Mouse (Mus musculus) MEL-GATA-1-ER (cell line): ENCODE results near the gene Plaa.
"Not testable (repeated sequence)": the region's sequence is repeated elsewhere in the genome, so short reads cannot be mapped to it uniquely, and the experiment has no call there.

Experiments used
- DNase-seq: peaks from one replicate; pipeline ENCODE4 v3.0.0-alpha.2; 2012; ENCODE audit warnings: low read depth; ENCODE audit errors: extremely low read depth

Plaa gene

DNA sequence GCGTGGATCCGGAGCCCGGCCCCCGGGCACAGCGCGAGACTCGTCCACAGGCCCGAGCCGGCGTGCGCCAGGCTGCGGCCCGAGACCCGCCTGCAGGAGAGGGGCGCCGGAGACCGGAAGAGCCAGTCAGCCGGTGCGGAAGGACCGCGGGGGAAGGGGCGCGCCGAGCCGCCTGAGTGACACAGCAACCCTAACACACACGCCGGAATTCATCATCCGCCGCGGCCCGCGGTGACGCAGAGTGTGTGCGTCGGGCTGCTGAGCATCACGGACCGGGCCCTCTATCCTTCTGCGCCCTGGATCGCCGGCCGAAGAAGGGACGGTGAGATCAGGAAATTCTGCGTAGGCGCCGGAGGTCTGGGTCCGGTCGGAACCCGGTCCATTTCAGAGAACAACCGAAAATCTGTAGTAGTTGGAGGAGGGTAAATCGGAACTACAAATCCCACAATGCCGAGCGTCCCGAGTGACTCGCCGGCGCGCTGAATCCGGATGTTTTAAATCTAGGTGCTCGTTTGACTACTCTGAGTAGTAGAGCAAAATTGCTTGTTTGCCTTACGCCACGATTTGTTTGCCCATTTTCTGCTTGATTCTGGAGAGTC, at the start of gene Plaa:
Gene Plaa, minus strand, starts transcription at position 214 of the 599 bp plus-strand sequence.
- DNase-seq = peak; percentile 79

DNA sequence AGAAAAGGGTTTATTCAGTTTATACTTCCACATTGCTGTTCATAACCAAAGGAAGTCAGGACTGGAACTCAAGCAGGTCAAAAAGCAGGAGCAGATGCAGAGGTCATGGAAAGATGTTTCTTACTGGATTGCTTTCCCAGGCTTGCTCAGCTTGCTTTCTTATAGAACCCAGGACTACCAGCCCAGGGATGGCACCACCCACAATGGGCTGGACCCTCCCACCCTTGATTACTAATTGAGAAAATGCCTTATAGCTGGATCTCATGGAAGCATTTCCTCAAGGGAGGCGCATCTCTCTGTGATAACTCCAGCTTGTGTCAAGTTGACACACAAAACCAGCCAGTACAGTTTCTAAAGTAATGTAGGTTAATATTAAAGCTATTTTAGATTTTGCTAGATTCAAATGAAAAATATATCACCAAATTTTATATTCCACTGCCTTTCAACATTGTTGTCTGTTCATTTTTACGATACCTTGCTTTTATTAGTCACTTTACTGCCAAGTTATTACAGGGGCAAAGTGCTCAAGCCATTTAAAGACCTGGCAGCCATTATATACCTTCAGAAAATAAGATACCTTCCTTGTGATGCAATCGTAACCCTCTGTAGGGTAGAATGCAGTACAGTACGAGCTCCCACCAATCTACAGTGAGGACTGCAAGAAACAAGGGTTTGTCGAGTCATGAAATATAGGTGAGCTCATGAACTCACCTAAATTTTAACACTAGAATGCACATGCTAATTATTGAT, 47.6 kb upstream of the Plaa start:
- DNase-seq = not testable (repeated sequence)

GRCm38 (mm10) chr4:94649920-94650319, 46.9 kb upstream of the Plaa start, which contains the start of gene Lrrc19:
Gene Lrrc19, minus strand, starts transcription at chr4:94650144.
- no peak for DNase-seq

DNA sequence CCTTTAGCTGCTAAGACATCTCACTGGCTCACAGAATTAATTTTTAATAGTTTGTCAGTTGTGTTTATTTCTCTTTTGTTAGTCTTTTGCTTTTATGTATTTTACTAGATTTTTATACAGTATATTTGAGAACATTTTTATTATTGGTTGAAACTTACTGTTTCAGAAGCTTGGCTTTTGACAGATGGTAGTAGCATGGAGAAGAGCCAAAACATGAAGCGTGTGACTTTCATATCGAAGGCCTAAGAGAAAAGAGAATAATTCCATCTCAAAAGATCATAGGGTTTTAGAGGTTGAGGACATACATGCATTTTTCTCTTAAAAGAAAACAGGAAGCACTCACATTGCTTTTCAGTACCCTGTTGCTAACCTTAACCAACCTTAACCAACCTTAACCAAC, 40.1 kb upstream of the Plaa start:
- DNase-seq = no peak

DNA sequence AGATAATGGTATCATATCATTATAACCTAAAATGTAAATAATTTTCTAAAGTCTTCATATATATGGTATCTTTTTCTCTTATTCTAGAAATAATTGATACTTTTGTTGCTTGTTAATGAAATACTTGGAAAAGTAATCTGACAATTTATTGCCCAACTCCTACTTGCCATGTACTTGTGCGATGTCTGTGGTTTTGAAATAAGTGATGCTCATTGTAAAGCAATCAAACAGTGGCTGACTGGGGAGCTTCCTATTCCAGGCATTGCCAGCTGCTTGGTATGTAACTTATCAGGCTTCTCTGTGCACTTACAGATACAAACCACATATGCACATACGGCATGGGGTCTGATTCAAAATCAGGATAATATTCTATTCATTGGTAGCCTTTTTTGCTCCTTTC, 17.0 kb upstream of the Plaa start:
- DNase-seq = no peak

DNA sequence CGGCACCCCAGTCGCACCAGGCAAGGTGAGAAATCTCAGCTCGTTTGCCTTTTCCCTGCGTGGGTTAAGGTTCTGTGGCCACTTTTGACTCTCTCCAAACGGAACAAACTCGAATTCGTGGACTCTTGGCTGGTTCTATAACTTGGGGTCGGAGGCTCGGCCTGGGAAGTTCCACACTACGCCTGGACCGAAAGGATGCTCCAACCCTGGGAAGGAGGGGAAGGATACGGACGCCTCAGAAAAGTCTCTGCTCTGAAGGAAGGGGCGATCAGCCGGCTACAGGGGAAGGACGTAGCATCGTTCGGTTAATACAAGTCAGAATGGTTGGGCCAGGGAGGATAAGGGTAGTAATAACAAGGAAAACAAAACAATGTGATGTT, 11.6 kb upstream of the Plaa start:
- no peak for DNase-seq

GRCm38 (mm10) chr4:94613972-94614626, 11.1 kb upstream of the Plaa start, which contains the start of gene Ift74:
Gene Ift74, plus strand, starts transcription at chr4:94614491.
- peak; percentile 72 for DNase-seq

- DNase-seq = no peak
These were observed 7.3 kb upstream of the Plaa start for GRCm38 (mm10) chr4:94610339-94610738.

- no peak for DNase-seq
These were observed 2.5 kb upstream of the Plaa start for GRCm38 (mm10) chr4:94605591-94605990.

DNA sequence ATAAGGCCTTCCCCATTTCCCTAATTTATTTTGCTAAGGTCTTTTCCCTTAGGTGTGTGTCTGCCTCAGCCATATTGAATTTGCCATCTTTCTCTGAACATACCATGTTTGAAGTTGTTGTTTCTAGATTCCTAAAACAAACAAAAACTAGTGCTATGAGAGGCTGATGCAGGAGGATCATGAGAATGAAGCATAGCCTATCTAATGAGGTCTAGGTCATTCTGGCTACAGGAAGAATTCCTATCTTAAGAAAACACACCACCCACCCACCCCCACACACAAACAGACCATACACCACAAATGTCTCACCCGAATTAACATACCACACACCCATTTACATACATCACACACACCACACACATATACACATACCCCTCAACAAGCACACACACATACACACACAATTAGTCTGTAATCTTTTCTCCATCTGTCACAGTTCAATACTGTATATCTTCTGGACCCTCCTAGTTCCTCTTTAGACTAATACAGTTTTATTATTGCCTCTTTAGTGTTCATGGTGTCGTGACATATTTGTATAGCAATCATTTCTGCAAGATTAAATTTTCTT, 1.5 kb upstream of the Plaa start:
- DNase-seq = no peak

- DNase-seq = no peak
These were observed 481 bp downstream of the Plaa start for GRCm38 (mm10) chr4:94602496-94603030.

DNA sequence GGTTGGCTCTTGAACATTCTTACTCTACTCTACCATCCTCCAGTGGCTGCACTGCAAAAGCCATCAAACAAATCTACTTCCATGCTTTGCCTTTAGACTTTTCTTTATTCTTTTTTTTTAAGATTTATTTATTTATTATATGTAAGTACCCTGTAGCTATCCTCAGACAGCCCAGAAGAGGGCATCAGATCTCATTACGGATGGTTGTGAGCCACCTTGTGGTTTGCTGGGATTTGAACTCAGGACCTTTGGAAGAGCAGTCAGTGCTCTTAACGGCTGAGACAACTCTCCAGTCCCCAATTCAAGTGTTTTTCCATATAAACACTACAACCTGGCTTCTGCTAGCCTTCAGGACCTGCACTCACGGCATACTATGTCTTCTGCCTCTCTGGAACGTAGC, 1.6 kb downstream of the Plaa start:
- no peak for DNase-seq

DNA sequence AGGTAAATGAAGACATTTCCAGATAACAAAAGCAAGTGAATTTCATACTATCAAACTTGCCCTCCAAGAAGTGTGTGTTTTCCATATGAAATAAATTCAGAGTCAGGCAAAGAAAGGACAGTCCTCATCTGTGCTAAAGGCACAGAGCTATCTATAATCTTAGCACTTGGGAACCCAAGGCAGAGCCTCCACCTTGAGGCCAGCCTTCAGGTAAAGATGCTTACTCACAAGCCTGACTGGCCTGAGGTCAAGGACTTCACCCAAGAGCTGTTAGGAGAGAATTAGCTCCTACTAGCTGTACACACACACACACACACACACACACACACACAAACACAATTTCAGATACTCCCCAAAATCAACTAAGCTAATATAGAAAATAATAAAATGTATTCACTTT, 10.3 kb downstream of the Plaa start:
- DNase-seq = no peak

- DNase-seq = no peak
These were observed 11.2 kb downstream of the Plaa start for GRCm38 (mm10) chr4:94591765-94592381.

- no peak for DNase-seq
These were observed 30.4 kb downstream of the Plaa start for GRCm38 (mm10) chr4:94572677-94573076.

DNA sequence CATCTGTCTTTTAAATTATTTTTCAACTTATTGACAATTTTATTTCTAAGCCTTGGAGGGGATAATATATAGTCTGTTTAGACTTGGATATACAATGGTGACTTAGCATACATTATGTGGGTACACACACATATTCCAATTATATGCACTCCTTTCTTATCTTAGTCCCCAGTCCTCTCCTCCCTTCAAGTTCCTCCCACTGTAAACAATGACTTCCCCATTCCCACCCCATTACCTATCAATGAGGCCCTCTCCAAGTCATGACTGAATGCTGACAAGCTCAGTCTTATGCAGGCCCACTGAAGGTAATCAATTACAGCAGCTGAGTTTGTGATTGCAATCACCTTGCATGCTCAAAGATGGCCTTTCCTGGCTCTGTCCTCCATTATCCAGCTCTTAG, 38.7 kb downstream of the Plaa start:
- DNase-seq = peak; percentile 81

DNA sequence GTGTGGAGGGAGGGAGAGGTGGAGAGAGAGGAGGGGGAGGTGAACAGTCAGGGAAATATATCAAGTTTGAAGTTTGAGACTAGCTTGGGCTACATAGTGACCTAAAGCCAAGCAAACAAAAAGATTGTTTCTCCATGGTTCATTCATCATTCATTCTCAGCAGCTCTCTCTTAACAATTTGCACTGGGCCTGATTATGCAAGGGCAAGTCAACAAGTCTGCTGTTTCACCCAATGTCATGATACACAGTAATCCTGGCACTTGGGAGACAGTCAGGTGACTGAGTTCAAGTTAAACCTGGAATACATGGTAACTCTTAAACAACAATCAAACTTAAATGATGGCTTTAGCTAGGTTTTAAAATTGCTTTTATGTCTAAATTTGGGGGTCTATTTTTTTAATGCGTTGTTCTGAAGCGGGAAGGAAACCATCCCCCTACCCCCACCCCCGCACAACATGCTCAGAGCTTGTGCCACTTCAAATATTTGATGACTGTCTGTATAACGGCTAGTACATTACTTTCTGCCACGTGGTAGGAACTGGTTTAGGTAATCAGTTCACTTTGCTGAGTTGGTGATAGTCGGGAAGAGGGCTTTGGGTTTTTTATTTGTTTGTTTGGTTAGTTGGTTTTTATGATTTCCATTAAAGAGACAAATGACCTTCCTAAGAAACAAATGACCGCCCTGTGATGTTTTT, 40.9 kb downstream of the Plaa start:
- DNase-seq = no peak

DNA sequence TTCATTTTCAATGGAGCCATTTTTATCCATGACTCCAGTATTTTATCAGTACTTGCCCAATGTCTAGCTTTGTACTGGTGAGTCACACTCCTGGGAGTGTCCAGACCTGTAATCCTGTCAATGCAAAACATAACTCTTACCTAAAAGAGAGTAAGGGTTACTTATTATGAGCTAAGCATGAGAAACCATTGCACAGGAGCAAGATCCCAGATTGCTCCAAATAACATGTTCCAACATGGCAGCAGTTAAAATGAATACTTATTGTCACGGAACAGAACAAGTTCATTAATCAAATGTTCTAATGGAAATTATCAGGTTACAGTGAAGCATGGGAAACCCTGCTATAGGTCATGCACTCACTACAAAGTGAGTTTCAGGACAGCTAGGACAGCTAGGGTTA, 42.7 kb downstream of the Plaa start:
- no peak for DNase-seq

DNA sequence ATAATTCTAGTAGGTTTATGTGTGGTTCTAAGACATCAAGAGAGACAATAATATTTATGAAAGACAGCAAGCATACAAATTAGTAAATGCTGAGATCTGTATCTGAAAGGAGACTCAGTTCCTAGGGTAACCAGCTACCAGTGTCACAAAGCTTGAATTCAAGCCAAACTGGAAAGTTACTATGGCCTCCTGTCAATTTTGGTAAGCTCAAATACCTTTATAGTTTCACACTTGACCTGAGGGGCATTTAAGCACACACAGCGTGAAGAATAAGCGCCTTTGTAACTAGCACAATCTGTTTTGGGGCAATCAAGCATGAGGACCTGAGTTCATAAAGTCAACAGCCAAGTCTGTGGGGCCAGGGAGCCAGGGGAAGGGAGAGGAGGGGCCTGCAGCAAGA, 43.8 kb downstream of the Plaa start:
- DNase-seq = no peak

GRCm38 (mm10) chr4:94557145-94557544, 45.9 kb downstream of the Plaa start:
- DNase-seq = no peak
